Mouse (Mus musculus) gastrocnemius, postnatal 10 days (tissue): ENCODE measurements around the gene Rtl10. TPM values are rescaled to one million over a fixed set of nuclear protein-coding genes. Genes with fewer than 3 reads are reported as not detected.
"Not testable (repeated sequence)": the region's sequence is repeated elsewhere in the genome, so short reads cannot be mapped to it uniquely, and the experiment has no call there.

Source experiments
- DNase-seq: peaks from one replicate; pipeline ENCODE4 v3.0.0; 2021; ENCODE audit warnings: mixed read lengths
- total RNA-seq, 2 experiments: library from RNA; stranded (reverse); gene quantifications; 2 replicates each; pipeline ENCODE4 v1.2.3; 2021

Rtl10 gene
- total RNA-seq, 2 experiments from 2014 or later, result 3.9 to 5.2 TPM

DNA sequence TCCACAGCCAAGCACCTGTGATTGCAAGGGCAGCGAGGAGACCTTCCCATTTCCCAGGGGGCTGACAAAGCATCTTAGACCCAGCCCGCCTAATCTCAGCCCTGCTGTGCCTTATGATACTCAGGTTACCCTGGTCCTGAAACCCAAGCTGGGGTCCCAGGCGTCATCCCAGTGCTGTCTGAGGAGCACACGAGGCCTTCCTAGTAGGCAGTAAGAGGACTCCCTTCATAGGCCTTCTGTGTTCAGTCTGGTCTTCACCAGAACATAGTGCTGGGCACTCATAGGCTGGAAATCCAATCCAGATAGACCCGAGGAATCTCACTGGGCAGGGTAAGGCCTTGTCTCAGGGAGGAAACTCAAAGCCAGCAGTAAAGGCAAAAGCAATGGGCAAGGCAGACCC is 14.9 kb upstream of the Rtl10 start:
- DNase-seq, result no peak

DNA sequence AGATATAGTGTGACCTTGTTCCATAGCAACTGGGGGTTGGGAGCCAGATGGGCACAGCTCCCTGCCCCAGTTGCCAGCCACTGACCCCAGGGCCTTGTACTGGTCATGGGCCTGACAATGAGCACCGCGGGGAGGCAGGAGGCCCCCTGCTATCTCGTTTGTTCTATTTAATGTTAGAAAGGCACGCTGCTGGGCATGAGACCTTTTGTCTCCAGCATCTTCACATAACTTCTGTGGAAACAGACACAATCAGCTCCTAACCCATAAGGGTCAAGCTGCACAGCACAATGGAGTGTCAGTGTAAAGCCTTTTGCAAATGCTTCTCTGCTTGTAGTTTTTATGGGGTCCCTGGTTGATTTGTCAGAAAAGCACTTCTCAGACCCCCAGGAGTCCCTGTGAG is 14.3 kb upstream of the Rtl10 start:
- no peak for DNase-seq

DNA sequence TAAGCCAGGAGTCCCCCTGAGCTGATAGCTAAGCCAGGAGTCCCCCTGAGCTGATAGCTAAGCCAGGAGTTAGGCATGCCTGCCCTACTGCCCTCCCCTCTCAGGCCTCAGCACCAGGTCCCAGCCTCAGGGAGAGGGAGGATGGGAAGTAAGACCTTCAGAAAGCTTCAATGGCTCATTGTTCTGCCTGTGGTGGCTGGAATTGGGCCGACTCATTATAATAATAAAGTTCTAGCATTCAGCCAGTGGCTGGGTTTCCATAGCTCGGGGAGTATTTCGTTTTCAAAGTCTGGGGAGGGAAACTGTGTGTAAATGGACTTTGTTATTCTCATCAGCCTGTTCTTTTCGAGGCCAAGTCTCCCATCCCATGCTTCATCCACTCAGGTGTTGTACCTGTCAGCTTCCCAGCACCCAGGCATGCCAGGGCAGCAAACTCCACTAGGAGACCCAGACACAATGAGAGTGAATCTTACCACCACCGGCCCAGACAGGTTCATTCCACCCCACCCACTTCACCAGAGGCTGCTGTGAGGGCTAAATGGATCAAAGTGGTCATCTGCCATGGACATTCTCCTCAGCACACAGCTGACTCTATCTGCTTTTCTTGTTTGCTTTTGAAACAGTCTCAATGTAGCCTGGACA is 13.8 kb upstream of the Rtl10 start:
- DNase-seq, result no peak

DNA sequence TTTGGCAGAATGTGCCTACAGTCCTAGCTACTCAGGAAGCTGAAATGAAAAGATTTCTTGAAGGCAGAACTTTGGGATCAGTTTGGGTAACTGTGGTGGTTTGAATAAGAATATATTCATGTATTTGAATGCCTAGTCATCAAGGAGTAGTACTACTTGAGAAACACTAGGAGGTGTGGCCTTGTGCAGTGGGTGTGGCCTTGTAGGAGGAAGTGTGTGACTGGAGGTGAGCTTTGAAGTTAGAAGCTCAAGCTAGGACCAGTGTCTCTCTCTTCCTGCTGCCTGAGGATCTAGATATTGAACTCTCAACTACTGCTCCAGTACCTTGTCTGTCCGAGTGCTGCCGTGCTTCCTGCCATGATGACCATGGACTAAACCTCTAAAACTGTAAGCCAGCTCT is 12.6 kb upstream of the Rtl10 start:
- DNase-seq, result no peak

DNA sequence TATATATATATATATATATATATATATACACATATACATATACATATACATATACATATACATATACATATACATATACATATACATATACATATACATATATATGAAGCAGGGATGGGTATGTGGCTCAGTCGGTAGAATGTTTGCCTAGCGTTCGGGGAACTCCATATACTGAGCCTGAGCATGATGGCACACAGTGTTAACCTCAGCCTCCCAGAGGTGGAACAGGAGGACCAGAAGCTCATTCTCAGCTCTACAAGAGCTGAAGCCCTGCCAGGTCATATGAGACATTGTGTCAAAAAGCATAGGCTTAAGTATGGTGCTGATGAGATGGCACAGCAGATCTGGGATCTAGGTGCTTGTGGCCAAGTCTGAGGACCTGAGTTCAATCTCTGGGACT is 8.4 kb upstream of the Rtl10 start:
- DNase-seq, result no peak

DNA sequence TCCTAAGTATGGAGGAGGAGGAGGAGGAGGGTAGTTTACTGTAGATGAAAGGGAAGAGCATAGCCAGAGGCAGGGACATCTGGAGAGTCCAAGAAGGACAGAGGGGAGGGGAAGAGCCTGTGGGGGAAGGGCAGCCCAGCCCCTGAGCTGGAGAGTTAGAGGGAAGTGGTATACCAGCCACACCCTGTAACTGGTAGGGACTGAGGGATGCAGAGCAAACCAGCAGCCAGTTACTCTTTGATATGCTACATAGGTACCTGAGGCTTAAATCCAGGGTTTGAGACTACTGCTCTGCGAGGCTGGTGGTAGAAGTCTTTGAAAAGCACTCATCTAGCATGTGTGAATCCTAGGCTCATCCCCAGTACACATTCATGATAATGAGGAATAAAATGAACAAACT is 7.8 kb upstream of the Rtl10 start:
- DNase-seq, result no peak

DNA sequence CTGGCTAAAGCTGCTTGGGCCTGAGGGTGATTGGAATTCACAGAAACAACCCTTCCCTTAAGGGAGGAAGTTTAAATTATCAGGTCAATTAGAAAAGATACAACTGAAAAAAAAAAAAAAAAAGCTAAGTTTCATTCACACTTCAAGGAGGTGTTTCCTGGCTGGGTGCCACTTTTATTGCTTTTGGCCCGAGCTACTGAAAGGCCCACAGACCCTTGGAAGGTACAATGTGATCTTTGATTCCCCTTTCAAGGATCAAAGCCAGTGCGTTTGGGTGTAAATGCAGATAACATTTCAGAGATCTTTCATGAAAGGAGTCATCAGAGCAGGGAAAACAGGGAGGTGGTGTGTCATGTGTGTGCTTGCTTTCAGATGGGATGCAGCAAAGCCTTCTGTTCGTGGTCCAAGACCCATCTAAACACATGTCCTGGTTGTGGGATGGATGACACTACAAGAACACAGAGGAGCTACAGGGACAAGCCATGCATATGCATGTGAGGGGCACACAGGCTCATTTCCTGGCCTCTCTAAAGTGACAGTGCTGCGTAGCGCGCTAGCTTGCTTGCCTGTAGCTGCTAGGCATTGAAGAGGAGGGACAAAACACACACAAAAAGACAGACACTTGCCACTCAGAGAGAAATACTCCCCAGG is 711 bp upstream of the Rtl10 start:
- no peak for DNase-seq

DNA sequence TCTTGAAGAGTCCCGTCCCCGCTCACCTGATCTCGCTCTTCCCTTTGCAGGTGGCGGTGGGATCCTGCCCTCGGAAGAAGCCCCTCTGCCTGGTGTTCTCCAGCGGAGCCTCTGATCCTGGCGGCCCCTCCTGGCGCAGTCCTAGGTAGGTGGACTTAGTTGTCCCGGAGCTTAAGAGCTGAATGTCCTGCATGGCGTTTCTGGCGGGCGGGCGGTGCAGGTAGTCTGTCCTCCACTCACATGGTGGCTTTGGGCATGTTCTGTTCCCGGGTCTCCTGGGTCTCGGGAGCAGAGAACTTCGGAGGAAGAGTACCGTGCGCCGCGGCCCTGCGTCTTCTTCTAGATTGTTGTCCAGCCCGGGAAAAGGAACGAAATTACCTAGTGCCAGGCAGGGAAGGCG is 295 bp downstream of the Rtl10 start:
- DNase-seq, result peak; percentile 33

DNA sequence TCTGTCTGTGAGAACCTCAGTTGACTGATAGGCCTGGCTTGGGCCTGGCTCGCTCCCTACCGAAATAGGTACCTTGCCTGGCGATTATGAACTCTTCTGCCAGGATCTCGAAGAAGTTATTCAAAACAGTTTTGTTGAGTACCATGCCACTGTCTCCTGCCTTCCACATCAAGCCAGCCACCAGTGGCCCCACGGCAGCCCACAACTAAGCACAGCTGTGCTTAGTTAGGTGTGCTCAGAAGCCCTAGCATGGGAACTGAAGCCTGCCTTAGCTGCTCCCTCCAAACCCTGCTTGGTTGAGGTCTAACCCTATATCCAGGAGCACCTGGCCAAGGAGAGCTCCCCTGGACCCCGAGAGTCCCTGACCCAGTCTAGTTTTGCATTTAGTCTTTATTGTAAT is 2.8 kb downstream of the Rtl10 start:
- DNase-seq, result no peak

DNA sequence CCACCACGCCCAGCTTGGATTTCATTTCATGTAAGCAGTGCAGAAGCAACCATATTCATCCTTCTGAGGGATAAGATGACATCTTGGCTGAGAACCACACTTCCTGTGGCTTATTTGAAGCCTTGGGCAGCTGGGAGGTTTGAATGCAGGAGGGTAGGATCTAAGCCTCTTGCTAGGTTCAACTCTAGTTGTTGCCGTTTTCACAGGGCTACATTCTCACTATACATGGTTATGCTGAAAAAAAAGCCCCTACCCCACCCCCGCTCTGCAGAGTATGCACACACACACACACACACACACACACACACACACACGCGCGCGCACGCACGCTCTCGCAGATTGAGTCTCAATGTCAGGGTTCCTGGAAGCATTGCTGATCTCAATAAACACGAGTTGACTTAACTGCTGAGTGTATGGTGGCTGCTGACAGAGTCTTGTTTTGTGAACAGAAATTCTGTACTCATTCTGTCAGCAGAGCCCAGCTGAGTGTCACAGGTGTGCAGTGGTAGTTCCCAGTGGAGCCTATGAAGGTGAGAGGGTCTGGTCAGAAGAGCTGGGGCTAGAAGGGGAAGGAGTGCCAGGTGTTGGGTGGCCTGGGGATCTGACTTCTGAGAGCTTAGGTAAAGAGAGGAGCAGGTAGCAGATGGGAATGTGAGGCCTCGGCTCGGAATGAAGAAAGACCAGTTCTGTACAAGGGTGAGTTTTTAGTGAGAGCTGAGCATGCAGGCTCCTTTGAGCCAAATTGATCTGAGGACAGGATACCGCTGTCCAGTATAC is 5.1 kb downstream of the Rtl10 start:
- DNase-seq, result no peak

DNA sequence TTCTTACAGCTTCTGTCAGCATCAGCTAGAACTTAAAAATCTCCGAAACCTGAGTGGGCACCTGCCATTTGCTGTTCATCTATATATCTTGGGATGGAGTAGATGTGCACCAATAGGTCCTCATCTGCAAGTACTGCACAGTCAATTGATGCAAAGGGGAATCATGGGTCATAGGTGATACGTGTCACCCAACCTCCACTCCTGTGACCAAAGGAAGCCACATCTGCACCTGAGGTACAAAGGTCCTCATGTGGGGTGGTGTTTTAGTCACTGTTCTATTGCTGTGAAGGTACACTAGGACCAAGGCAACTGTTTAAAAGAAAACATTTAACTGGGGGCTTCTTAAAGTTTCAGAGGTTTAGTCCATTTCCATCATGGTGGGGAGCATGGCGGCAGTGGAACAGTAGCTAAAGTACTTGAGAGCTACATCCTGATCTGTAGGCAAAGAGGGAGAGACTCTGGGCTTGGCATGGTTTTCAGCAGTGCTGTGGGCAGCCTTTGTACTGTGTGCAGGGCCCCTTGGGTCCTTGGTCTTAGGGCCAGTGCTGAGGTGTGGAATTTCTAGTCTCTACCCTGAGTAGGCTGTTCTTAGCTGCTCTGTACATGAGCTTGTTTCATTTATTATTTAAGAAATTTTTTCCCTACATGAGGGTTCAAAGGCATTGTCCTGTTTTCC is 8.0 kb downstream of the Rtl10 start:
- DNase-seq, result no peak

DNA sequence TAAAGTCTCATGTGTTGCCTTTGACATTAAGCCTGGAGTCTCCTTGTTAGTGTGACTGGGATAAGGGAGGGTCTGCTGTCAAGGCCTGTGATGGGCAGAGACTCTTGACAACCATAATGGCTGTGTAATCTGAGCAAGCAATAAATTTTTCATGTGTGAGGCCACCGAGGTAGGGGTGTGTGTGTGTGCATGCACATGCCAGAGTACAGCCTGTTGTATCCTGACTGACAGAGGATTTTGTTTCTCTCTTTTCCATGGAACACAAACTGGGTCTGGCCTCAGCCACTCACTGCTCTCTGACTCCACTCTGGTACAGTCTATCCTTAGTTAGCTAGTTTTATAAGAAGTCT is 8.5 kb downstream of the Rtl10 start:
- DNase-seq, result no peak

DNA sequence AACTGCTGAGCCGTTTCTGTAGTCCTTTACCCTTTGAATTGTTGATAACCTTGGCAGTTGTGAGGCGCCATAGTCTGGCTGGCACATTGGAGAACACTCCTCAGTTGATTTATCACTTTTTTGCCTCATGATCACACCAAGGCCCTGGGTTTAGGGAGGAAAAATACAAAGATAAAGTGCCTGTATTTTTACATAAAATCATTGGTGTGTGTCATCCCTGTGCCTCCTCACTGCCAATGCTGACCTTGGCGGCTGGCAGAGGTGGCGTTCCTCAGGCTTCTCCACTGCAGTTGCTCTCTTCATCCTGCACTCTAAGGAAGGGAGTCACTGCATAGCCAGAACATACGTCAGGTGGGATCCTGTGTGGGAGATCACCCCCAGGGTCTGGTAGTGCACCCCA is 13.0 kb downstream of the Rtl10 start:
- no peak for DNase-seq

DNA sequence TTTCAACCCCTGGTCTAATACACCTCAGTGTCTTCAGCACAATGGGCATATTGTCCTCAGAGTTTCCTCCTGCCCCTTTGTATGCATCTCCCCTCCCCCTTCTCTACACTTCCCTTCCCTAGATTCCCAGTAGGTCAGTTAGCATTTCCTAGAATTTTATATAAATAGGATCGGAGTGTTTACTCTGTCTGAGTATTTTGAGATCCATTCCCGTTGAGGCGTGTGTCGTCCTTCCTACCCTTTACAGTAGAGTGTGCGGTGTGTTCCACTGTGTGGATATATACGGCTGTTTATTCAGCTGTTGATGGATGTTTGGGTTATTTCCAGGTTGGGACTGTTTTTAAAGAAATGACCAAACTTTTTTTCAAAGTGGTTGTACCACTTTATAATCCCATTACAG is 14.8 kb downstream of the Rtl10 start:
- DNase-seq, result no peak

DNA sequence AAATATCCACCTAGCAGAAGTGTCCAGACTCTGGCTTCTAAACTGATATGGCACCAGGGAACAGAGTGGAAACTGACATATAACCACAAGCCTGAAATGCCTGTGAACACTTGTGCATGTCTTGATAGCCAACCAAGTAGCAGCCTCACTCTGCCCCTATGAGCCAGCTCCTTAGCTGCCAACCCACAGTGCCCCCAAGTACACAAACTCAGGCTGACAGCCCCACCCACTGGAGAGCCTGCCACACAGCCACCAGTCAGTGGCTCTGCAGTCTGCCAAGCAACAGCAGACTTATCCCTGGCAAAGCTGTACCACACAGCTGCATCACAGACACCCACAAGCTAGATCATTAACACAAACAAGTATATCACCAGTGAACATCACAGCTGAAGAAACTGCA is 19.4 kb downstream of the Rtl10 start:
- DNase-seq, result peak; percentile 42

DNA sequence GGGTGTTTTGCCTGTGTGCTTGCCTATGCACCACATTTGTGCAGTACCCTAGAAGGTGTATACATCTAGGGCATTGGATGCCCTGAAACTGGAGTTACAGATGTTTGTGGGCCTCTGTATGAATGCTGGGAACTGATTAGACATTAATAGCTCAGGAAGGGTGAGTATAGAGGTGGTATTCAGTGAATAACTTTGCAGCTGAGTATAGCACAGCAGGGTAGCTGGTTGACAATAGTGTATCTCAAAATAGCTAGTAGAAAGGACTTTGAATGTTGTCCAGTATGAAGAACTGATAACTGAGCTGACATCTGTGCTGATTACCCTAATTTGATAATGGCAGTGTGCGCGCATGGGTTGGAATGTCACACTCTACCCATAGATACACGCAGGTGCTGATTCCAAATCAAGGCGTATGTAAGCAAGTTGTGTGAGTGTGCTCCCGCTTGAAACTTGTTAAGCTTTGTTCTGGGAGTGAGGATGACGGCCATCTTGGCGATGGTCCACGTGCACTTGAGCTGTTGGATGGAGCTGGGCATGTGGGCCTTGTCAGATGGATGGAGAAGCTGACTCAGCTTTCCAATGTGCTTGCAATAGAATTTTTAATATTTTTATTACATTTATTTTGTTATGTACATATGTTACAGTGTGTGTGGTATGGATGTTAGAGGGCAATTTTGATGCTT is 25.0 kb downstream of the Rtl10 start:
- no peak for DNase-seq

DNA sequence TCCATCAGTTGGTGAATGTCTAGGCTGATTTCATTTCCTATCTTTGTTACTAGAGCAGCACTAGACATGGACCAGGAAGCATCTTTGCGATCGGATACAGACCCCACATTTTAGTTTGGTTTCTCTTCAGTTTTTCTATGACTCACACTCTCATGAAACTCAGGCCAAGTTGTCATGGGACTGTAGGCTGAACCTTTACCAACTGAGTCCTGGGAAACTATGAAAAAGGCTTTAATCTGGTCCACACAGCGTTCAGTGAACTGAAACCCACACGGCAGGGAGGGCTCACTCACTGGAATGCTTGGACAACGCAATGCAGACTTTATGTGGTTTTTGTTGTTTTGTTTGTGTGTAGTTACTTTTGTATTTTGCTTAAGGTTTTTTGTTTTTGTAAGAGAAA is 30.0 kb downstream of the Rtl10 start:
- DNase-seq, result no peak

DNA sequence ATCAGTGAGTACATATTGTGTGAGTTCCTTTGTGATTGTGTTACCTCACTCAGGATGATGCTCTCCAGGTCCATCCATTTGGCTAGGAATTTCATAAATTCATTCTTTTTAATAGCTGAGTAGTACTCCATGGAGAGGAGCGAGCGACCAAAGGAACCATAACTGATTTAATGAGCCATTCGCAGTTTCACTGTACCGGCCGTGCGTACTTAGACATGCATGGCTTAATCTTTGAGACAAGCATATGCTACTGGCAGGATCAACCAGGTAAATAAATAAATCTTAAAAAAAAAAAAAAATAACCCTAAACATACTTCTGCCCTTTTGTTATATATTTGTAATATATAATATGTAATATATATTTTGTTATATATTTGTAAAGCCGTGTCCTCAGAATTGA is 34.4 kb downstream of the Rtl10 start:
- DNase-seq, result not testable (repeated sequence)

DNA sequence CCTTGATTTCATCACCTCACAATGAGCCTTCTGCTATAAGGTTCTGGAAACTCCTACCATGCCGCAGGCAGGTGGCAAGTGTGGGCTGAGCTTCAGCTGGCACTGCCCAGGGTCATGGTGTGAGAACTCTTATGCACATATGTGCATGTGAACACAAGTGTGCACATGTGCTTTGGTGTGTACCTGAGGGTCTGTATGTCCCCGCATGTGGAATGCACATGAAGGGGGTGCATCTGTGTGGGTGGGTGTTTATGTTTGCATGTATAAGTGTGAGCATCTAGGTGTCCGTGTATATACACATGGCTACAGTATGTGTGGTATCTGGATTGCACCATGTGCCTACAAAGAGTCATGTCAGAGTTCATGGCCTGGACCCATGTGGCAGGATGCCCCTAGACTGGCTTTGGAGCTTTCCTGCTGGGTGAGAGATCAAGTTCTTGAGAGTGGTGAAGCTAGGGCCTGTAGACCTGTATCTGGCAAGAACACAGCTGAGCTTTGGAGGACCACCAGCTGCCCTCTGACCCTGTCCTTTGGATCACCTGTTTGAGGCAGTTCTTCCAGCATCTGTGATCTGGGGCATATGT is 38.8 kb downstream of the Rtl10 start:
- DNase-seq, result no peak

DNA sequence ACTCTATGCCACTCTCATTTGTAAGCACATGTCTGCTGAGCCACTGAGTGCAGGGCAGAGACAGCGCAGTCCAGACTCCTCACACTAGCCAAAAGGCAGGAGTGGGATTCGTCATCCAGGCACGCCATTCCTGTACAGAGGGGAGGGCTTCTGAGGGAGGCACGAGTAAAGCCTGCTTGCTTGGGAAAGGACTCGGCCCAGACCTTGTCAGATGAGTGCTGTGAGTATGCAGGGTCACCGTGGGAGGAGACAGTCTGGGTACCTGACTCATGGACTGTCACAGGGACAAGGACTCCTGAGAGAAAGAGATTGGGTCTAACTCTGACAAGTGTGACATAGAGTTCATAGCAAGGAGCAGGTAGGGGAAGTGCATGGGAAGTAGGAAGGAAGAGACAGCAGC is 40.6 kb downstream of the Rtl10 start:
- no peak for DNase-seq

DNA sequence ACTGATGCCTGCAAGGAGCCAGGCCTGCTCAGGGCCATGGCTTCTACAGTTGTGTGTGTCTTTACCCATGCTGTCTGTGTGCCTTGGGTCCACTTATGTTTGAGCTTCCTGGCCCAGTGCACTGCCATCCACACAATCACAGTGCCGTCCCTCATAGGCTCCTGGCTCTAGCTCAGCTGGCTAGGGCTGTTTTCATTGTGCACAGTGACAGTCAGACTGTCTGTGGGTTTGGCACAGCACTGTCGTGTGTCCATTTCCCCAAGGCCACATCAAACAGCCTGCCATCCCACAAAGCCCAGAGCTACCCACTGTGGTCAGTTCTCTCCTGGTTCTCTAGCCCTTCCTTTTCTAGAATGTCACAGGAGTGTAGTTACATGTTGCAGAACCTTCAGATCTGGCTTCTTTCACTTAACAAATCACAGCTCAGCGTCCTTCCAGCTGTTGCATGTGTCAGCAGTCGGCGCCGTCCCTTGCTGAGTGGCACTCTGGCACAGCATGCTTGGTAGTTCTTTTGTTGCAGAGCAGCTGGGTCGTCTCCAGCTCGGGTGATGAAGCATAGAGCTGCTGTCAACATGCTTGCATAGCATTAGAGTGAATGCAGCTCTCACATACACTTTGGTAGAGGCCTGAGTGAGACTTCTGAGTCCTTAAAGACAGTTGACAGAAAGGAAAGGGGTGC is 44.6 kb downstream of the Rtl10 start:
- peak; percentile 29 for DNase-seq

DNA sequence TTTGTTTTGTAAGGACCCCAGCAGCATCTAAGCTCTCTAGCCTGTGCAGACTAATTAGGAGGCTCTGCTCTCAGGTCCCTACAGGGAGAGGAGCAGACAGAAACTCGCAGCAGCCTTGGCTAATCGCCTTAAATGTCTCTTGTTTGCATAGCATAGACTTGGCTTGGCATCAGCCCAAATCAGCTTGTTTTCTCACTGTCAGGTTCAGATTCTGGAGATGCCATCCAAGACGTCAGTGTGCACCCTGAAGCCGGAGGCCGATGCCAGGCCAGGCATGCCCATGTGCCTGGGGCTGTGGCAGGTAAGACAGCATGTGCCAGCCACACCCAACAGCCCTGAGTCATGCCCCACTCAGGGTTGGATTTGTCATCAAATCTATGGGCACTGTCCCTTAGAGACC is 49.2 kb downstream of the Rtl10 start:
- DNase-seq, result no peak
